Mouse (Mus musculus) lung, postnatal 0 days (tissue): ENCODE measurements around the gene Pdk3. TPM values are rescaled to one million over a fixed set of nuclear protein-coding genes. Genes with fewer than 3 reads are reported as not detected.

Experiments
- ATAC-seq: fragments of 200-750 bp; cut with Nextera tagmentation; 2 replicates; pipeline ENCODE4 v1.8.0; 2017; ENCODE audit warnings: moderate library complexity
- DNase-seq: peaks from one replicate; pipeline ENCODE4 v3.0.0-alpha.2; 2016; ENCODE audit warnings: low spot score
- H3K27ac ChIP-seq: fragments of 300-500 bp; sonication (generic); 2 replicates; pipeline ENCODE4 v1.5.1; 2014; ENCODE audit warnings: antibody characterized with exemption, mild to moderate bottlenecking, low read length, mixed read lengths
- H3K27me3 ChIP-seq: fragments of 300-500 bp; sonication (generic); replicated peaks from 2 replicates; pipeline ENCODE4 v1.6.1; 2014; ENCODE audit warnings: low read length, mixed read lengths; ENCODE audit not compliant: insufficient read depth
- H3K36me3 ChIP-seq: fragments of 300-500 bp; sonication (generic); 2 replicates; pipeline ENCODE4 v1.6.1; 2014; ENCODE audit warnings: low read length, mixed read lengths; ENCODE audit not compliant: insufficient read depth
- H3K4me1 ChIP-seq: fragments of 300-500 bp; sonication (generic); 2 replicates; pipeline ENCODE4 v1.6.1; 2014; ENCODE audit warnings: antibody characterized with exemption, low read depth, low read length, mixed read lengths; ENCODE audit not compliant: insufficient read depth
- H3K4me2 ChIP-seq: fragments of 300-500 bp; sonication (generic); replicated peaks from 2 replicates; pipeline ENCODE4 v1.6.1; 2014; ENCODE audit warnings: low read depth, mild to moderate bottlenecking, low read length, moderate library complexity, mixed read lengths
- H3K4me3 ChIP-seq: fragments of 300-500 bp; sonication (generic); 2 replicates; pipeline ENCODE4 v1.5.1; 2014; ENCODE audit warnings: low read depth, low read length
- H3K9ac ChIP-seq: fragments of 300-500 bp; sonication (generic); replicated peaks from 2 replicates; pipeline ENCODE4 v1.6.1; 2014; ENCODE audit warnings: low read depth, mild to moderate bottlenecking
- H3K9me3 ChIP-seq: fragments of 300-500 bp; sonication (generic); 2 replicates; pipeline ENCODE4 v1.6.1; 2016; ENCODE audit warnings: low read length, mixed read lengths
- CTCF ChIP-seq: IDR thresholded peaks from 2 replicates; pipeline ENCODE4 v1.5.1; 2016; ENCODE audit warnings: antibody characterized with exemption, mild to moderate bottlenecking
- EP300 ChIP-seq: IDR thresholded peaks from 2 replicates; pipeline ENCODE4 v1.6.1; 2016; ENCODE audit warnings: antibody characterized with exemption, mild to moderate bottlenecking, control low read depth
- WGBS: fragments of 180-500 bp; shearing (Covaris S2); extraction: QIAGEN DNeasy Blood & Tissue Kit; methylation state at CpG from one replicate; pipeline ENCODE4 v1.1.7; 2014; 5-methylcytosine and 5-hydroxymethylcytosine counted together
- polyA plus RNA-seq: library from polyadenylated mRNA; unstranded; fragments of >200 nt; fragmentation: Nextera tagmentation; extraction: Ambion mirVana; gene quantifications from 2 replicates; pipeline ENCODE4 v1.2.1, GENCODE M21; 2015

The Pdk3 gene
- polyA plus RNA-seq, 1 experiment from 2014 or later, result 30.1 TPM

DNA sequence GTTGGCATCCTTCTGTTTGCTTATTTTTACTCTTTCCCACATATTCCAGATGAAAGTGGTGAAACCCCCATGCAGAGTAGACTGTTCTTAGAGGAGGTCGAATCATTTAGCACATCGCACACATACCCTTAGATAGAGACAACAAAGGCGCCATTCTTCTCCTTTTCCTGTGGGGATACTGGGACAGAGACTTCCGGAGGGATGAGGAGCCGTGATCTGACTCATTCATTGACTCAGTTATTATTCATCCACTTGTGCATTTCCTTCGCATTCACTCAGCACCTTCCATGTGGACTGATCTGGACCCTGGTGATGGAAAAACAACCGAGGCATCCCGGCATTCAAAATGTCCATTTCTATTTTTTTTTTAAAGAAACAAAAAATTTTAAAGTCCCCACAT is 101.1 kb downstream of the Pdk3 start:
- 73% methylated on average over 8 of the region's 8 CpGs for WGBS
- Histone ChIP-seq H3K4me2 (no peak overlapping the region), H3K9ac (no peak overlapping the region), H3K36me3 (no peaks in the 10 kb centered on the region), H3K4me1 (no peaks in the 10 kb centered on the region), H3K27ac (no peak overlapping the region), H3K4me3 (no peak overlapping the region), H3K27me3 (no peaks in the 10 kb centered on the region), H3K9me3 (no peaks in the 10 kb centered on the region)
- TF ChIP-seq CTCF, result no peak
- TF ChIP-seq EP300, result no peak
- ATAC-seq (no peak), DNase-seq (no peak)

DNA sequence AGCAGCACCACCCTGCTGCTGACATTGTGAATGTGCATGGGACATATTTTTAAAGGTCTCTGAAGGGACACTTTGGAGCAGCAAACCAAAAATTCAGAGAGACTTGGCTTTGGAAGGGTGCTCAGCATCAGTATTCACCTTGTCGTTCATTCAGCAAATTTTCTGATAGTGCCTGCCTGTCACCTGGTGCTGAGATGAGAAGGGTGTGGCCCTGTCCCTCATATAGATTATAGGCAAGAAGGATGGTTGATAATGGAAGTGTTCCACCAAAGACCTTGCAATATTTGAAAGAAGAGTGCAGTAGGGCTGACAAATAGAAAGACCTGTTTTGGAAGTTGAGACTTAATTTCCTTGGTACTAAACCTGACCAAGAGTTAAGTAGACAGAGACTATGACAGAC is 102.5 kb downstream of the Pdk3 start:
- no peak overlapping the region for H3K9ac ChIP-seq
- no peaks in the 10 kb centered on the region for H3K9me3 ChIP-seq
- WGBS, result 88% methylated on average over 1 of the region's 1 CpGs
- H3K4me1 ChIP-seq, result no peaks in the 10 kb centered on the region
- no peak for DNase-seq
- no peak overlapping the region for H3K4me3 ChIP-seq
- no peak overlapping the region for H3K27ac ChIP-seq
- no peaks in the 10 kb centered on the region for H3K27me3 ChIP-seq
- ATAC-seq, result no peak
- no peaks in the 10 kb centered on the region for H3K36me3 ChIP-seq
- H3K4me2 ChIP-seq, result no peak overlapping the region
- TF ChIP-seq CTCF (no peak), EP300 (no peak)

Other genes with a start within 250 kb of the Pdk3 start
- gene Pola1, start 200.0 kb downstream of the Pdk3 start, polyA plus RNA-seq, result 1.8 and 2.2 TPM in 2 replicates
- 0.27 and 0.43 TPM in 2 replicates for gene Pcyt1b, start 177.3 kb downstream of the Pdk3 start, polyA plus RNA-seq
- 0.11 TPM in 1 of 2 replicates, not detected in the other for gene AU015836, start 136.5 kb upstream of the Pdk3 start, polyA plus RNA-seq